ENCODE assay signal across 11 mouse cellular contexts in the genomic region with DNA sequence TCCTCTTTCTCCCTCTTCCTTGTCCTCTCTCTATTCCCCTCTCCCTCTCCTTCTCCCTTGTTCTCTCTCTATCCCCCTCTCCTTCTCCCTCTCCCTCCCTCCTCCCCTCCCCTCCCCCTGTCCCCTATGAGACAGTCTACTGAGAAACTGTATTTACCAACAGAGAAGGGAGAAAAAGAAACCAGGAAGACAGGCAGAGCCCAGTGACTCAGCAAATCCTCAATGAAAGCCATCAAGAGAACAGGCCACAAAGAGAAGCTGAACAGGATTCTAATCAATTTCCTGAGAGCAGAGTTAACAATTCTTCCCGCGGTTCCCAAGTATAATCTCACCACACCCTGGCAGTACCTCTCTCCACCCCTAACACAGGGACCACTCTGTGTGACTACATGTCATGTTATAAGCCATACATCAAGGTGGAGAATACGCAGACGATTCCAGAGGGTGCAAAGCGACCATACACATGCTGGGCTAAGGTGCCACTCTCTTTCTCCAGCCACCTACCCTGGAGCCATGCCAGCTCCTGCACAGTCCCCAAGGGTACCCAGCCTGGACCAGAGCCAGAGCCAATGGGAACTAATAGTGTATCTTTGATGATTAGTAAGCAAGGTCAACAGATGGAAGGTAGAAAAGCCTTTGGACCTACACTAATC. TPM values are rescaled to one million over a fixed set of nuclear protein-coding genes. Genes with fewer than 3 reads are reported as not detected.
A peak's percentile ranks its signal among the peaks of the same experiment; 100 is the strongest.
DNase-seq lines count a peak whose midpoint lies in the region; ATAC-seq and TF ChIP-seq lines count a peak whose summit lies in the region.
"Had no signal": no experiment of that assay in that cellular context is flagged by ENCODE, and none has a peak within 500 bp of the region (broad histone marks: within the 10 kb centered on the region; RNA-seq: fewer than 3 reads in every experiment).

No protein-coding gene starts in this region.

- no peak for TF ChIP-seq CTCF in G1E (IDR thresholded peaks at IDR 0.05; ENCODE audit: low read depth, low read length)

- peak; percentile 20; the same call in 1 of the 2 replicates for ATAC-seq in heart, embryonic 12.5 days (ENCODE audit: insufficient number of reproducible peaks, low FRiP score)
- peak; percentile 22 for ATAC-seq in G1E (ENCODE audit: extremely low read depth, insufficient number of reproducible peaks, low FRiP score, poor library complexity, severe bottlenecking)
- ATAC-seq in megakaryocyte, adult 5-6 weeks (ENCODE audit: poor library complexity, severe bottlenecking) = peak; percentile 63

- intact Hi-C loops in heart, postnatal 25 days (cut with DNase I) = no loop called here

- peaks cover 13% of the 10 kb centered on the region; the same call in 1 of the 2 replicates for H3K4me1 ChIP-seq in heart, embryonic 12.5 days (replicated peaks)
- peaks cover 15% of the 10 kb centered on the region for H3K4me1 ChIP-seq in G1E (ENCODE audit: insufficient read depth, low read depth, low read length)

- H3K36me3 ChIP-seq in heart, embryonic 12.5 days = no peaks in the 10 kb centered on the region
- no peaks in the 10 kb centered on the region for H3K36me3 ChIP-seq in G1E (replicated peaks)

- H3K27ac ChIP-seq in heart, embryonic 12.5 days (ENCODE audit: poor library complexity, severe bottlenecking) = no peak overlapping the region
- H3K27ac ChIP-seq: hindbrain, embryonic 14.5 days had no signal

- DNase-seq in heart, postnatal 25 days (ENCODE audit: low spot score) = no peak
- no peak for DNase-seq in G1E (ENCODE audit: low spot score)
- peak; percentile 33 for DNase-seq in c-Kit-positive CD71-positive TER-119-positive erythroid progenitor cells, embryonic 14.5 days (ENCODE audit: low spot score)
- no peak for DNase-seq in right cerebral cortex, postnatal 36 days (ENCODE audit: low spot score in 2 of 2)
- DNase-seq in cerebellum, adult 8-10 months = no peak
- no peak for DNase-seq in urinary bladder, adult 2 months (ENCODE audit: low spot score)
- DNase-seq: thymus, postnatal 14 days had no signal

- peaks cover 6% of the 10 kb centered on the region; the same call in 1 of the 2 replicates for H3K27me3 ChIP-seq in heart, embryonic 12.5 days (replicated peaks)
- H3K27me3 ChIP-seq in G1E (ENCODE audit: insufficient read depth, low read length) = peaks cover 6% of the 10 kb centered on the region

- WGBS in heart, embryonic 12.5 days = 55% methylated on average over 5 of the region's 5 CpGs

- no peaks in the 10 kb centered on the region for H3K9me3 ChIP-seq in heart, embryonic 12.5 days (replicated peaks)
- H3K9me3 ChIP-seq in G1E (replicated peaks) = no peaks in the 10 kb centered on the region

- H3K4me2 ChIP-seq in heart, embryonic 12.5 days = no peak overlapping the region
- H3K4me2 ChIP-seq: hindbrain, embryonic 14.5 days had no signal

- no peak overlapping the region for H3K4me3 ChIP-seq in heart, embryonic 12.5 days
- H3K4me3 ChIP-seq in G1E (ENCODE audit: low read depth, low read length) = no peak overlapping the region

- H3K9ac ChIP-seq in heart, embryonic 12.5 days = no peak overlapping the region
- H3K9ac ChIP-seq: hindbrain, embryonic 14.5 days had no signal

RNA-seq across cellular contexts. Expression of a gene that starts 4.3 kb away (rescaled TPM):
- polyA plus RNA-seq in heart, embryonic 12.5 days (2016; fragmentation: Nextera tagmentation; extraction: Ambion mirVana) = not detected in 2 replicates
- not detected for total RNA-seq in heart, postnatal 25 days (2021)
- not detected in 2 replicates for total RNA-seq in G1E (2014; fragmentation: Nextera tagmentation)
- not detected in 2 replicates for total RNA-seq in G1E (2017)
- not detected in 2 replicates for polyA plus RNA-seq in G1E (2012)
- not detected in 2 replicates for total RNA-seq in megakaryocyte, adult 5-6 weeks (2015)
- not detected in 2 replicates for total RNA-seq in megakaryocyte, adult 5-6 weeks (2017)
- polyA plus RNA-seq in urinary bladder, adult 2 months (2012; rRNA removed) = 0.45 and 0.75 TPM in 2 replicates
- total RNA-seq: layer of hippocampus, postnatal 14 days had no signal
- polyA plus RNA-seq: hindbrain, embryonic 14.5 days had no signal

RNA-seq across cellular contexts. Expression of a gene that starts 21.2 kb away (rescaled TPM):
- polyA plus RNA-seq in heart, embryonic 12.5 days (2016; fragmentation: Nextera tagmentation; extraction: Ambion mirVana) = 9.8 TPM in 2 replicates
- 1 to 10 TPM; 1.6 to 3.2 TPM for total RNA-seq in heart, postnatal 25 days (2021)
- total RNA-seq in G1E (2014; fragmentation: Nextera tagmentation) (not detected in 2 replicates), G1E (2017) (0.12 and 0.16 TPM in 2 replicates)
- polyA plus RNA-seq in G1E (2012) = not detected in 2 replicates
- total RNA-seq in megakaryocyte, adult 5-6 weeks (2015) = not detected in 2 replicates
- not detected in 2 replicates for total RNA-seq in megakaryocyte, adult 5-6 weeks (2017)
- 2.1 and 2.3 TPM in 2 replicates for polyA plus RNA-seq in urinary bladder, adult 2 months (2012; rRNA removed)

RNA-seq across cellular contexts. Expression of a gene that starts 21.5 kb away (rescaled TPM):
- 39.4 and 39.9 TPM in 2 replicates for polyA plus RNA-seq in heart, embryonic 12.5 days (2016; fragmentation: Nextera tagmentation; extraction: Ambion mirVana)
- total RNA-seq in heart, postnatal 25 days (2021) = 100 to 1,000 TPM; 137 to 156 TPM
- total RNA-seq in G1E (2014; fragmentation: Nextera tagmentation) (not detected in 2 replicates), G1E (2017) (not detected in 2 replicates)
- polyA plus RNA-seq in G1E (2012) = not detected in 2 replicates
- total RNA-seq in megakaryocyte, adult 5-6 weeks (2015) = 0.62 TPM in 1 of 2 replicates, not detected in the other
- total RNA-seq in megakaryocyte, adult 5-6 weeks (2017) = 0.44 TPM in 1 of 2 replicates, not detected in the other
- 148 and 153 TPM in 2 replicates for polyA plus RNA-seq in urinary bladder, adult 2 months (2012; rRNA removed)

RNA-seq across cellular contexts. Expression of a gene that starts 33.2 kb away (rescaled TPM):
- polyA plus RNA-seq in heart, embryonic 12.5 days (2016; fragmentation: Nextera tagmentation; extraction: Ambion mirVana) = 15.1 and 16.5 TPM in 2 replicates
- total RNA-seq in heart, postnatal 25 days (2021) = 10 to 100 TPM; 77.7 to 79.7 TPM
- total RNA-seq in G1E (2014; fragmentation: Nextera tagmentation) (not detected in 2 replicates), G1E (2017) (not detected in 2 replicates)
- not detected in 2 replicates for polyA plus RNA-seq in G1E (2012)
- 1.5 and 1.9 TPM in 2 replicates for total RNA-seq in megakaryocyte, adult 5-6 weeks (2015)
- total RNA-seq in megakaryocyte, adult 5-6 weeks (2017) = 0.44 and 0.45 TPM in 2 replicates
- polyA plus RNA-seq in urinary bladder, adult 2 months (2012; rRNA removed) = 2.7 and 5.1 TPM in 2 replicates

RNA-seq across cellular contexts. Expression of a gene that starts 53.0 kb away (rescaled TPM):
- polyA plus RNA-seq in heart, embryonic 12.5 days (2016; fragmentation: Nextera tagmentation; extraction: Ambion mirVana) = 28.2 and 35.6 TPM in 2 replicates
- 100 to 1,000 TPM; 224 to 232 TPM for total RNA-seq in heart, postnatal 25 days (2021)
- total RNA-seq in G1E (2014; fragmentation: Nextera tagmentation) (not detected in 2 replicates), G1E (2017) (0.12 TPM in 1 of 2 replicates, not detected in the other)
- 0.53 and 0.63 TPM in 2 replicates for polyA plus RNA-seq in G1E (2012)
- total RNA-seq in megakaryocyte, adult 5-6 weeks (2015) = 320 and 346 TPM in 2 replicates
- 156 and 179 TPM in 2 replicates for total RNA-seq in megakaryocyte, adult 5-6 weeks (2017)
- 9,762 and 10,289 TPM in 2 replicates for polyA plus RNA-seq in urinary bladder, adult 2 months (2012; rRNA removed)

Comparison
In these comparisons a context has a peak if more than half of its experiments do, and no peak if none do; other contexts are left out.
1. RNA of a gene that starts 21.5 kb away (total RNA-seq): 137 to 156 TPM in heart, postnatal 25 days; 0.44 to 0.62 TPM in megakaryocyte, adult 5-6 weeks and not detected in G1E; every median in the first group is over 10 times any median in the second.
2. Peak in every context shown above with its lines, with median percentiles within 50 percentile points of each other: ATAC-seq.